Mouse (Mus musculus): ENCODE measurements around the gene Hexim2. TPM values are rescaled to one million over a fixed set of nuclear protein-coding genes. Genes with fewer than 3 reads are reported as not detected.

Gene Hexim2
- polyA plus RNA-seq, 2 experiments, result 8.6 to 9.4 TPM

DNA sequence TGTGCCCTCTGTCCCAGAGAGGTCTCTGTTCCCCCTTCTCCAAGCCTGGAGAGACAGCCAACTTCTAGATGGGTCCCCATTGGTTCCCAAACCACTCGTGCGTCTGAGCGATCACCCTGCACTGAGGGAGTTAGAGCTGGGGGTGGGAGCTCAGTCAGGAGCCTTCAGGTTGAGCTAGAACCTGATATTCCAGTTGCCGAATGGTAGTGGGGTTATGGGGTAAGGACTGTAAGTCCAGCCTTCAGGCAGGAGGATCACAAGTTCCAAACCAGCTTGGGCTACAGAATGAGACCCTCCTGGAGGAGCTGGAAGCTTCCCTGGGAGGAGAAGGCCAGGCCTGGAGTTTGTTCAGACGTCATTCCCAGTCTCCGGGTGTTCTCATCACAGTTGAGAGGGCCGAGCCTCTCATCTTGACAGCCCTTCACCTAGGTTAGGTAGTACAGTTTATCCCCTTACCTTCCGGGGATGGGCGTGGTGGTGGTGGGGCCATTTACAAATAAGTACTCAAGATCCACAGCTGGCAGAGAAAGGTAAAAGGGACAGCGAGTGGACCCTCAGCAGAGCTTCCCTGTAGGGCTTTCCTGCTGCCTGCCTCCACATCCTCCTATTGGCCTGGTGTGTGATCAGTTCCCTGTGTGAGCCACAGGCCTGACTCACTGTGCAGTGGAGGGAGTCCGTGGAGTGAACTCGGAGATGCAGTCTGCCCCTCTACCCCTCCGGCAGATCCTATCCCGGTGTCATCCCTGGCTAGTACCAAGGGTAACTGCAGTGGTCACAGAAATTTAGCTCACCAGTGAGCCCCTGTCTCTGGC lies 7.9 kb downstream of the Hexim2 start:
- ATAC-seq (ENCODE audit: low FRiP score, low read depth), result no peak
- 84% methylated on average over 14 of the region's 14 CpGs for WGBS
- Histone ChIP-seq H3K9me3 (ENCODE audit: control insufficient read depth, low read length) (no peaks in the 10 kb centered on the region), H3K36me3 (ENCODE audit: control insufficient read depth, insufficient read depth, low read length) (peaks cover 21% of the 10 kb centered on the region), H3K27ac (replicated peaks; ENCODE audit: low read depth, low read length) (peak overlapping the region; percentile 67), H3K4me1 (ENCODE audit: control insufficient read depth, insufficient read depth, low read length) (peaks cover 28% of the 10 kb centered on the region), H3K9ac (ENCODE audit: low read depth, low read length, severe bottlenecking) (no peak overlapping the region), H3K4me2 (replicated peaks; ENCODE audit: low read depth, low read length, severe bottlenecking) (no peak overlapping the region), H3K4me3 (replicated peaks; ENCODE audit: low read length) (no peak overlapping the region), H3K27me3 (ENCODE audit: control insufficient read depth, insufficient read depth, low read length) (no peaks in the 10 kb centered on the region)
- DNase-seq (ENCODE audit: low spot score), result no peak
- TF ChIP-seq POLR2A (IDR thresholded peaks at IDR 0.05; ENCODE audit: borderline replicate concordance, extremely low read depth, insufficient read depth, insufficient read length), result no peak

DNA sequence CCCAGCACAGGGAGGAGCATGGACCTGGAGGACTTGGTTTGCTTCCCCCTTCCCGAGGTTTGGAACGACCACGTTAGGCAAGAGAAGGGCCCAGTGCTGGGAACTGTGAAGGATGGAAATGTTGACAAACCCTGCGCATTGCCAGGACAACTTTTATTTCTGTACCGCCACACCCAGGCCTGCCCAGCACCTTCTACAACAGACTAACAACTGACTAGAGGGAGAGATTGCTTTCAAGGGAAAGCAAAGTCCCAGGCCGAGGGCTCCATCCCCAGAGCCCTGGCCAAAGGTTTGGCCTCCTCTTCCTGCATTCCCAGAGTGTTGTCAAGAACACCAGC lies 8.5 kb downstream of the Hexim2 start:
- no peak for TF ChIP-seq POLR2A (IDR thresholded peaks at IDR 0.05; ENCODE audit: borderline replicate concordance, extremely low read depth, insufficient read depth, insufficient read length)
- H3K4me2 ChIP-seq (replicated peaks; ENCODE audit: low read depth, low read length, severe bottlenecking), result no peak overlapping the region
- no peak overlapping the region for H3K4me3 ChIP-seq (replicated peaks; ENCODE audit: low read length)
- DNase-seq (ENCODE audit: low spot score) (no peak), ATAC-seq (ENCODE audit: low FRiP score, low read depth) (no peak)
- H3K27me3 ChIP-seq (ENCODE audit: control insufficient read depth, insufficient read depth, low read length), result no peaks in the 10 kb centered on the region
- H3K27ac ChIP-seq (replicated peaks; ENCODE audit: low read depth, low read length), result peak overlapping the region; percentile 67
- no peak overlapping the region for H3K9ac ChIP-seq (ENCODE audit: low read depth, low read length, severe bottlenecking)
- peaks cover 28% of the 10 kb centered on the region for H3K4me1 ChIP-seq (ENCODE audit: control insufficient read depth, insufficient read depth, low read length)
- peaks cover 21% of the 10 kb centered on the region for H3K36me3 ChIP-seq (ENCODE audit: control insufficient read depth, insufficient read depth, low read length)
- H3K9me3 ChIP-seq (ENCODE audit: control insufficient read depth, low read length), result no peaks in the 10 kb centered on the region
- WGBS, result 57% methylated on average over 6 of the region's 6 CpGs

DNA sequence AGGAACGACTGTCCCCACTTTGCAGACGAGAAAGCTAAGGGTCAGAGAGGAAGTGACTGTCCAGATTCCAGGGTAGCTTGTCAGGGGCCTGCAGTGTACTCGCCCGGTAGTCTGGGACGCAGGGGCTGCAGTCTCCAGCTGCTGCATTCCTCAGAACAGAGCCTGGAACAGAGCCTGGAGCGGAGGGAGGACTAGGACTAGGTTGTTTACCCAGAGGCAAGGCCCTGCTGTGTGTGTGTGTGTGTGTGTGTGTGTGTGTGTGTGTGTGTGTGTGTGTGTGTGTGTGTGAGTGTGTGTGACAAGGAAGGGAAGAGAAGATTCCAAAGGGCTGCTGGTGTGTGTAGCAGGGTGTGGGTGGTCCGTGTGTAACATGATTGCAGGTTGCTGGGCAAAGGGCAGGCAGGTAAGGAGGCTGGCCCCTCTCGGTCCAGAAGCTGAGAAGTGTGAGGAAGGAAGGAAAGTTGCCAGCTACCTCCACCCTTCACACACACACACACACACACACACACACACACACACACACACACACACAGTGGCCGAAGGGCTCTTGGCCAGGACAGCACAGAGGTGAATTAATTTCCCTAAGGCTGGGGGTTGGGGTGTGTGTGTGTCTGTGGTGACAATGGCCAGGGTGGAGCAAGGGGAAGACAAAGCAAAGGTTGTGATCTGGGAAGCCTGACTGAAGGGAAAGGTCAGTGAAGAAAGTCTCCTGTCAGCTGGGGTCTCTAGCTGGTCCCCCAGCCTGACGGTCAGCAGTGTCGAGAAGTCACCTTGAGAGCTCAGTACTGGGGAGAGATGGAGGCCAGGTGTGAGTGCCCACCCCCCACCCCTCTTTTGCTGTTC lies 9.1 kb downstream of the Hexim2 start:
- Histone ChIP-seq H3K27ac (replicated peaks; ENCODE audit: low read depth, low read length) (peak overlapping the region; percentile 67), H3K4me2 (replicated peaks; ENCODE audit: low read depth, low read length, severe bottlenecking) (no peak overlapping the region), H3K4me1 (ENCODE audit: control insufficient read depth, insufficient read depth, low read length) (peaks cover 28% of the 10 kb centered on the region), H3K27me3 (ENCODE audit: control insufficient read depth, insufficient read depth, low read length) (no peaks in the 10 kb centered on the region), H3K36me3 (ENCODE audit: control insufficient read depth, insufficient read depth, low read length) (peaks cover 21% of the 10 kb centered on the region), H3K9ac (ENCODE audit: low read depth, low read length, severe bottlenecking) (peak overlapping the region; percentile 25; the same call in 1 of the 2 replicates), H3K4me3 (replicated peaks; ENCODE audit: low read length) (no peak overlapping the region), H3K9me3 (ENCODE audit: control insufficient read depth, low read length) (no peaks in the 10 kb centered on the region)
- TF ChIP-seq POLR2A (IDR thresholded peaks at IDR 0.05; ENCODE audit: borderline replicate concordance, extremely low read depth, insufficient read depth, insufficient read length), result no peak
- peak; percentile 61; the same call in 1 of the 2 replicates for ATAC-seq (ENCODE audit: low FRiP score, low read depth)
- 26% methylated on average over 11 of the region's 11 CpGs for WGBS
- DNase-seq (ENCODE audit: low spot score), result peak; percentile 65

GRCm38 (mm10) chr11:103141944-103142255 lies 9.7 kb downstream of the Hexim2 start:
- H3K27ac ChIP-seq (replicated peaks; ENCODE audit: low read depth, low read length), result peak overlapping the region; percentile 67
- peak overlapping the region; percentile 25; the same call in 1 of the 2 replicates for H3K9ac ChIP-seq (ENCODE audit: low read depth, low read length, severe bottlenecking)
- no peak overlapping the region for H3K4me2 ChIP-seq (replicated peaks; ENCODE audit: low read depth, low read length, severe bottlenecking)
- DNase-seq (ENCODE audit: low spot score) (no peak), ATAC-seq (ENCODE audit: low FRiP score, low read depth) (no peak)
- no peaks in the 10 kb centered on the region for H3K9me3 ChIP-seq (ENCODE audit: control insufficient read depth, low read length)
- TF ChIP-seq POLR2A (IDR thresholded peaks at IDR 0.05; ENCODE audit: borderline replicate concordance, extremely low read depth, insufficient read depth, insufficient read length), result no peak
- WGBS, result 38% methylated on average over 1 of the region's 1 CpGs
- H3K27me3 ChIP-seq (ENCODE audit: control insufficient read depth, insufficient read depth, low read length), result no peaks in the 10 kb centered on the region
- H3K4me1 ChIP-seq (ENCODE audit: control insufficient read depth, insufficient read depth, low read length), result peaks cover 28% of the 10 kb centered on the region
- no peak overlapping the region for H3K4me3 ChIP-seq (replicated peaks; ENCODE audit: low read length)
- H3K36me3 ChIP-seq (ENCODE audit: control insufficient read depth, insufficient read depth, low read length), result peaks cover 21% of the 10 kb centered on the region

- Histone ChIP-seq H3K4me3 (replicated peaks; ENCODE audit: low read length) (peak overlapping the region; percentile 20), H3K36me3 (ENCODE audit: control insufficient read depth, insufficient read depth, low read length) (peaks cover 21% of the 10 kb centered on the region), H3K9me3 (ENCODE audit: control insufficient read depth, low read length) (no peaks in the 10 kb centered on the region), H3K4me1 (ENCODE audit: control insufficient read depth, insufficient read depth, low read length) (peaks cover 28% of the 10 kb centered on the region), H3K27ac (replicated peaks; ENCODE audit: low read depth, low read length) (peak overlapping the region; percentile 67), H3K9ac (ENCODE audit: low read depth, low read length, severe bottlenecking) (peak overlapping the region; percentile 28), H3K27me3 (ENCODE audit: control insufficient read depth, insufficient read depth, low read length) (no peaks in the 10 kb centered on the region), H3K4me2 (replicated peaks; ENCODE audit: low read depth, low read length, severe bottlenecking) (peak overlapping the region; percentile 48)
- TF ChIP-seq POLR2A (IDR thresholded peaks at IDR 0.05; ENCODE audit: borderline replicate concordance, extremely low read depth, insufficient read depth, insufficient read length), result 0 out of 2 replicates have a peak, but pooled peaks have one; percentile 22
- ATAC-seq (ENCODE audit: low FRiP score, low read depth) (peak; percentile 76), DNase-seq (ENCODE audit: low spot score) (peak; percentile 64)
- 21% methylated on average over 8 of the region's 8 CpGs for WGBS
These were observed 10.4 kb downstream of the Hexim2 start for GRCm38 (mm10) chr11:103142441-103143182.

Measured in limb, embryonic 14.5 days (tissue).